Mouse (Mus musculus) heart, postnatal 14 days (tissue): ENCODE results near the gene Gas7. TPM values are rescaled to one million over a fixed set of nuclear protein-coding genes. Genes with fewer than 3 reads are reported as not detected.
A peak's percentile ranks its signal among the peaks of the same experiment; 100 is the strongest.

ENCODE experiments used
- DNase-seq, 2 experiments: peaks; one replicate each; pipeline ENCODE4 v3.0.0; 2021 to 2022
- intact Hi-C: fragments of 180-260 bp; cut with DNase I; formaldehyde crosslinking; loops from one replicate; pipeline ENCODE4 v1.15.1; 2025
- long read RNA-seq, 2 experiments: library from polyadenylated mRNA; stranded (forward); transcript quantifications; one replicate each; pipeline ENCODE4 v2.0.0; 2021
- total RNA-seq, 2 experiments: library from RNA; stranded (reverse); gene quantifications; 2 replicates each; pipeline ENCODE4 v1.2.3; 2021

The Gas7 gene
- 10 to 100 TPM; 11.8 to 12.4 TPM for total RNA-seq
- long read RNA-seq, experiment 1, full-length matches to known transcripts, result 1 of 2 reads
- long read RNA-seq, experiment 1, partial matches to known transcripts, result 0 of 2 reads
- long read RNA-seq, experiment 1, other reads (novel, unspliced or antisense), result 1 of 2 reads
- long read RNA-seq, experiment 2, full-length matches to known transcripts, result 2 of 4 reads
- long read RNA-seq, experiment 2, partial matches to known transcripts, result 1 of 4 reads
- long read RNA-seq, experiment 2, other reads (novel, unspliced or antisense), result 1 of 4 reads

GRCm38 (mm10) chr11:67454874-67455526 is at the start of gene Gas7:
Gene Gas7, plus strand, starts transcription at chr11:67455437.
- intact Hi-C loops, result no loop called here
- peak; percentile 61 to 70 for DNase-seq

DNA sequence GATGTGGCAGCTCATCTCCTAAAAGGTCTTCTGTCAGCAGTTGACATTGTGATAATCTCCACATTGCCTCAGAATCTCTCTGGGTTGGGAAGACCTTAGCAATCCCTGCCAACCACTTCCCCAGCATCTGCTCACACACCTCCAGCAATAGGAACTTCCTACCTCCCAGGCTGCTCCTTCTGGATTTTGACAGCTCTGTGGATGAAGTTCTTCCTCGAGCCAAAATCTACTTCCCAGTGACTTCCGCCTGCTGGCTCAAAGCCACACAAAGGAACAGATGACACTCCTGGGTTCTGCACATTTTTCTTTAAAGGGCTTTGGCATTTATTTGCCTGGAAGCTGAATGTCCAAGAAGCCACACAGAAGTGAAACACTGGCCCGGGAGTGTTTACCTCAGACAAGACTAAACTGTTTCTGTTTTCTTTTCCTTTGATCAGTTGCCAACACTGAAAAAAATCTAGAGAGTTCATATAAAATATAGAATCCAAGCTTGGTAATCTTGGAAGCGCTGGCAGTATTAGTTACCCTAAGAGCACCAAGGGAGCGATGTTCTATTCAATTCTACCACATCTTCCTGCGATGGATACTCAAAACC is 40.8 kb upstream of the Gas7 start:
- DNase-seq, result no peak
- intact Hi-C loops, result no loop called here

- intact Hi-C loops, result no loop called here
- DNase-seq, result no peak
Observed at GRCm38 (mm10) chr11:67423575-67423974, 31.7 kb upstream of the Gas7 start.

GRCm38 (mm10) chr11:67428196-67428595 is 27.0 kb upstream of the Gas7 start:
- peak; percentile 42 to 43 for DNase-seq
- intact Hi-C loops, result loop anchor here (2.0 kb wide), 1 partner anchor 219 kb away; no protein-coding TSS in a partner anchor

DNA sequence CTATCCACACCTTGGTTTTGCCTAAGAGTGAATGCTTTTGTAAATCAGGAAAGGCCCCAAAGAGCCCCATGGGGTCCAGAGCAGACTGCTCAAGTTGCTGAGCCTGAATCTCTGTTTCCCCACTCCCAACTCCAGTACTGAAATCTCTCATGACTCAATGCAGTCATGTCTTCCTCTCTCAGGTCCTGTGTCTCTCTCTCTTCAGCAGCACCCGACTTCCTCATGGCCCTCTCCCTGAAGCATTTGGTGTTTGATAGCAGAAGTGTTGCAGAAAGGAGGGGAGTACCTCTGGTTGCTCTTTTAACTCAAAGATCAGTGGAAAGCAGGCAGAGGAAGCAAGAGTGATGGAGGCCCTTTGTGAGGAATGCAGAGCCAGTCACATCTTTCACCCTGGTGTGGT is 25.4 kb upstream of the Gas7 start:
- DNase-seq, result no peak
- intact Hi-C loops, result loop anchor here (2.0 kb wide), 1 partner anchor 217 kb away; no protein-coding TSS in a partner anchor

GRCm38 (mm10) chr11:67431116-67431645 is 24.1 kb upstream of the Gas7 start:
- DNase-seq, result no peak
- intact Hi-C loops, result no loop called here

GRCm38 (mm10) chr11:67431864-67432263 is 23.4 kb upstream of the Gas7 start:
- intact Hi-C loops, result no loop called here
- DNase-seq, result no peak

DNA sequence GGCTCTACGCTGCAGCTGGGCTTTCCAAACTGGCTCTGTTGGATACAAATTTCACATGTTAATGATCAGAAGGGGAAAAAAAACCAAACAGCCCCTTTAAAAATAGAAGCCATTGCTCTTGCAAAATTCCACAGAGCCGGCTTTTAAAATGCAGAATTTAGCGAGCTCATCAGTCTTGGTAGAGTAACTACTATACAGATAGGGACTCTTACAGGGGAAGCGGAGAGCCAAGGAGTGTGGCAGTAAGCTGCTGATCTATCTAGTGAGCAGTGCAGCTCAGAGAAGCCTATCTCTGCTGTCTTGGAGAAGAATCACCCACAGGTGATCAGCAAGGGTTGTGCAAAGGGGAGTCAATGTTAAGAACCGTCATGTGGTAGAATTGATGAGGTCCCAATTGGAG is 21.5 kb upstream of the Gas7 start:
- intact Hi-C loops, result no loop called here
- no peak for DNase-seq

GRCm38 (mm10) chr11:67438746-67439145 is 16.5 kb upstream of the Gas7 start:
- intact Hi-C loops, result no loop called here

GRCm38 (mm10) chr11:67445058-67445825 is 10.0 kb upstream of the Gas7 start:
- no peak for DNase-seq
- intact Hi-C loops, result no loop called here

More at GRCm38 (mm10) chr11:67438746-67439145, 16.5 kb upstream of the Gas7 start:
- peak; percentile 10 to 20 for DNase-seq

- intact Hi-C loops, result no loop called here
- no peak for DNase-seq
Observed at GRCm38 (mm10) chr11:67451525-67451924, 3.7 kb upstream of the Gas7 start.

GRCm38 (mm10) chr11:67455527-67455981 is 317 bp downstream of the Gas7 start:
- intact Hi-C loops, result no loop called here
- DNase-seq, result peak; percentile 40 to 42

- peak in 1 of 2 experiments; percentile 22 for DNase-seq
- intact Hi-C loops, result no loop called here
Observed at GRCm38 (mm10) chr11:67456029-67456428, 792 bp downstream of the Gas7 start.

DNA sequence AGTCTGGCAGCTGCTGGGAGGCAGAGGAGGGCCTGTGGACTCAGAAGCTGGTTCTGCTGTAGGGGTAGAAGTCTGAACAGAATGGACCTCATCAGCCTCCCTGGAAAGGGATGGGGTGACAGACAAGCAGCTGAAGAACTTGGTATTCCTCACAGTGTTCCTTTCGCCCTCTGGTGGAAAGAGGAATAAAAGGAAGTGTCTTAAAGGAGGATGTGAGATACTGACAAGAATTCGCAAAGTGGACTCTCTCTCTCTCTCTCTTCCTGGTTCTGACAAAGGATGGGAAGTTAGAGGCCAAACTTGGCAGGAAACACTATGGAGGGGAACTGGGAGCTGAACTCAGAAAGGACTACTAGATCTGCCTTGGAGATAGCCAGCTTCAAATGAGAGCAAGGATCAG is 2.9 kb downstream of the Gas7 start:
- intact Hi-C loops, result no loop called here
- no peak for DNase-seq

GRCm38 (mm10) chr11:67467132-67467531 is 11.9 kb downstream of the Gas7 start:
- no peak for DNase-seq
- intact Hi-C loops, result no loop called here

DNA sequence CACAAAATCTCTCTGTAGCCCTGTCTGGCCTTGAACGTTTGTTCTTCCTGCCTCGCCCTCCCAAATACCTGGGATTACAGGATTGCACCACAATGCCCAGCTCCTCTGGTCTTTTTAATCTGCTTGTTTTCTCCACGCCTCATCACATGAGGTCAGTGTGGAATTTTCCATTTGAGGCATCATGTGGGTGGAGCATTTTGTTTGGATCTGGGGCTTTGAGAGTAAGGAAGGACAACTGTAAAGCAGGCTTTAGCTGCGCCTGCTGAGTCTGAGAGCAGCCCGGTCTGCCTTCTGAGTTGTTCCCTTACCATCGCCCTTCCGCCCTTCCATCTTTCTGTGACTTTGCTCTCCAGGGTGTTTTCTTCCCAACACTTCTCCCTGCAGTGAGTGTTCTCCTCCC is 13.6 kb downstream of the Gas7 start:
- intact Hi-C loops, result no loop called here
- DNase-seq, result peak; percentile 12 to 16

- intact Hi-C loops, result no loop called here
Observed at GRCm38 (mm10) chr11:67474590-67474989, 19.4 kb downstream of the Gas7 start.

DNA sequence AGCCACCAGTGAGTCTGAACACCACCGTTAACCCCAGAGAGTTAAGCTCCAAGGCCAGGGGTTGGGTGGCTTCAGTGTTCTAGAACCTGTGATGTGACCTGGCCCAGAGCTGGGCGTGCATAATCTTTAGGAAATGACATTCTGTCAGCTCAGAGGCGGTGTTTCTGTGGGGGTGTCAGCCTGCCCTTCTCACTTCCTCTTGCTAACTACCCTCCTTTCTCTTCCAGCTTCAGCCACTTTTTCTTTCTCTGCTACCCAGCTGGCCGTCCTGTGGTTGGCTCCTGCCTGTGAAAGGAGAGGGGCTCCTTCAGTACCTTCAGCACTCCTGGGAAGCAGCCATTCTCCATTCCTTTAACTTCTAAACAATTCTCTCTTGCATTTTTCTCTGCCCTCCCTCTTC is 24.3 kb downstream of the Gas7 start:
- intact Hi-C loops, result no loop called here
- no peak for DNase-seq

More at GRCm38 (mm10) chr11:67474590-67474989, 19.4 kb downstream of the Gas7 start:
- DNase-seq, result no peak

DNA sequence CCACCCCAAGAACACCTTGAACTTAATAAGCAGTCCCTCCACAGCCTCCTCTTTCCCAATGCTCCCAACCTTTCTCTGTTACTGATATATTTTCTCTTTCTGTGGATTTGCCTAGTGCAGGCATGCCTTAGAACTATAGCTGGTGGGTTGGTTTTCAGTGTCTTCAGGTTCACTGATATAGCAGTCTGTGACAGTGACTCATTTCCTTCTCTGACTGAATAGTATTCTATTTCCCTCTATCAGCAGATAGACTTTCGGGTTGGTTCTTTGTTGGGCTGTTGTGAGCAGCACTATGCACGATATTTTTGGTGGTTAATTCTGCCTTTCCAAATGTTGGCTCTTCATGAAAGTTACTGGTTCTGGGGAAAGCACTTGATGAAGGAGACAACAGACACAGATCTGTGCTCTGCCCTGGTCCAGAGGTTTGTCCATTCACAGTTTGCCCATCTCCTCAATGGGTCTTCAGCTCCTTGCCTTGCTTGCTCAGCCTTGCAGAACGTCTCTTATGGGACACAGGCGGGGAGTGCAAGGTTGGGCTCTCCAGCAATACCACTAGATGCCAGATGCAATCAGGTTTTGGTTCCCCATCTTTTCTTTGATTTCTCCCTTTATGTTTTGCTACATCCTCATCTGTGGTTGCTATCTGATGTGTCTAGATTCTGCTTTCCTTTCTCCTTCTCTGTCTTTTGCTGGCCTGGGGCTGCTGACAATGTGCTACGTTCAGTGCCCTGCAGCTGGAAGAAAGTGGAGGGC is 25.1 kb downstream of the Gas7 start:
- intact Hi-C loops, result no loop called here
- no peak for DNase-seq

GRCm38 (mm10) chr11:67481691-67482090 is 26.5 kb downstream of the Gas7 start:
- DNase-seq, result no peak
- intact Hi-C loops, result no loop called here
